Mouse (Mus musculus) kidney, postnatal 36 days (tissue): ENCODE results near the gene Tcl1b1.
"Not testable (repeated sequence)": the region's sequence is repeated elsewhere in the genome, so short reads cannot be mapped to it uniquely, and the experiment has no call there.

Experiments used
- DNase-seq, 2 experiments: peaks; one replicate each; pipeline ENCODE4 v3.0.0; 2021 to 2022; ENCODE audit warnings: mixed read lengths in 2 of 2

Gene Tcl1b1

DNA sequence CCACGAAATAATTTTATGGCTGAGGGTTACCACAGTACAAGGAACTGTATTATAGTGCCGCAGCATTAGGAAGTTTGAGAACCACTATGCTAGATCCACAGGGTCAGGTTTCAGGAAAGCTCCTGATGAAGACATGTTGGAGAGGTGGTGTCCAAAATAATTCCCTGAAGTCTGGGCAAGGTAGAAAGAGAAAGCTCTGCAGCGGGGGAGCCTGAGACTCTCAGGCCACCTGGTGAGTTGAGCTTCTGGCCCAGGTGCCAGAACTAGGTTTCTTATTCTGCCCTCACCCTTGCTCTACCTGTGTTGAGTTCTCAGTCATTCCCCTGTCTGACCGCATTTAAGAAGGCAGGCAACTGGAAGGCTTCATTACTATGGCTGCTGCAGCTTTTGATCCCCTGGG, at the start of gene Tcl1b1:
Tcl1b1 (plus strand) TSS at position 301 of the 400 bp plus-strand sequence.
- no peak for DNase-seq

GRCm38 (mm10) chr12:105109812-105110211, 49.7 kb upstream of the Tcl1b1 start:
- no peak for DNase-seq

DNA sequence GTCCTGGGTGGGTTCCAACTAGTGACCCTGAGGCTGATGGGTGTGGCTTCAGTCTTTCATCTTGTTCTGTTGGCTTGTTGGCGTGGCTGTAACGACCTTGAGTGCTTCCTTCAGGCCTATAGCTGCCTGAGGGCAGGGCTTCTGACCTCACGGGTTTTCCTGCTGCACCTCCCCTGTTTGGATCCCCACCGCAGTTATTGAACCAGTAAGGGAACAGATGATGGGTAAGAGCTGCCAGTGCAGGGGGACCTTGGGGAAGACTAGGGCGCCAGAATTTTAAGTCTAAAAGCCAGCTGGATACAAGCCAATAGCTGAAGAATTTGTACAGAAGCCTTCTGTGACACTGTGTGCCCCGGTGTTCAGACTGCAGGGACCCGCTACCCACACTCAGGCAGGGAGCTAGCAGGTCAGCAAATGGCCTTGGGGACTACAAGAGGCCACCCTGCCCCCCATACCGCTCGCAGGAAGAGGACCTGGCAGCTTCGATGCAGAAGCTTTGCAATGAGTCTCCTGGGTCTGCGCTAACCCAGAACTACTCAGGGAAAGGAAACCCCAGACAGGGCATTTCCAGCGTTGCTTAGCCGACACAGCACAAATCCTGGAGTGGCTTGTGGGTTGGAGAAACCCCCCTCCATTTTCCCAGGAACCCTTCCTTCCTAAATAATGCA, 47.0 kb upstream of the Tcl1b1 start:
- no peak for DNase-seq

DNA sequence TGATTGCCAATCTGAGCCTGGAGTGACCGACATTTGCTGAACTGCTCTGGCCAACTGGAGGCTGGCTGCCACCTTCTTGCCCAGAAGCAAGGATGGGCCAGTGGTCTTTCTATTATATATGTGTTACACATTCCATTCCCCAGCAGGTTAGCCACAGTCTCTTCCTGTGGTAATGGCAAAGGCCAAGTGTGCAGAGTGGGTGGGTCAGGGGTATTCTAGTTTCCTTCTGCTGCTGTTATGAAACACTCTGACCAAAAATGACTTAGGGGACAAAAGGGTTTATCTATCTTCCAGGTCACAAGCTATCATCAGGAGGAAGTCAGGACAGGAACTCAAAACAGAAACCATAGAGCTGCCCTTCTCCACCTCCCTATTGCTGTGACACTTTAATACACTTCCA, 42.8 kb upstream of the Tcl1b1 start:
- DNase-seq, result no peak

GRCm38 (mm10) chr12:105125362-105125761, 34.1 kb upstream of the Tcl1b1 start:
- DNase-seq, result no peak

DNA sequence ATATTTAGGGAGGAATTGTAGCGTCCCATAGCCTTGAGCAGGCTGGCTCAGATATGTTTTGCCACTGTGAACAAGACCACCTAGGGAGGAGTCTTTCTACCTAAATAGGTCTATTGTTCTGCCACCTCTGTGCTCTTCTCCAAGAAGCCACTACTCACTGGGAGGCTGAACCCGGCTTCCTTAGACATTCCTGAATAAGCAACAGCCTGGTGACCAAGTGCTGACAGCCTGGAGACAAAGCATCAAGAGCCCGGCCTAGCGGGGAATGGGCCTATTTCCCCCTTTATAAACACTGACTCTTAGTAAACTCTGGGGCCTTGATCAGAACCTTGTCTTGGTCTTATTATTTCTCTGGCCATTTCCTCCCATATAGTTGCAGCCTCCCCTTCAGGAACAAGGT, 33.0 kb upstream of the Tcl1b1 start:
- DNase-seq, result no peak

GRCm38 (mm10) chr12:105127607-105128006, 31.9 kb upstream of the Tcl1b1 start:
- no peak for DNase-seq

- DNase-seq, result not testable (repeated sequence)
These were observed 29.8 kb upstream of the Tcl1b1 start for GRCm38 (mm10) chr12:105129494-105130205.

DNA sequence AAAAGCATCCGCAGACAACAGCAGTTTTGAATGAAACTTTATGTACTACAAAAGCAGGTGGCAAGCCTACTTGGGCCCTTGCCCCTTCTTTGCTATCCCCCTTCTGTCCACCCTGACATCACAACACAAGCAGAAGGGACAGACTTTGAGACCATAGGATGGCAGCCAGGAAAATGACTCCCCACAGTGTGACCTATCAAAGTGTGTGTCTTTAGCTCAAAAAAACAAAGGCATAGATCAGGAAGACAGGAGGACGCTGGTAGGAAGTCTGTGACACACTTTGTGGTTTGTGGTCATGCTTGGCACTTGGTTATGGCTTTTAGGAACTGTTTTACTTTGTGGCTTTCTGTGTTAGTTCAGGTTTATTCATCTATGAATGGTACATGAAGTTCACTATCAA, 25.3 kb upstream of the Tcl1b1 start:
- not testable (repeated sequence) for DNase-seq

GRCm38 (mm10) chr12:105134826-105135225, 24.7 kb upstream of the Tcl1b1 start:
- DNase-seq, result not testable (repeated sequence)

GRCm38 (mm10) chr12:105137729-105138128, 21.8 kb upstream of the Tcl1b1 start:
- not testable (repeated sequence) for DNase-seq

GRCm38 (mm10) chr12:105143096-105143495, 16.4 kb upstream of the Tcl1b1 start:
- DNase-seq, result no peak

GRCm38 (mm10) chr12:105144928-105145327, 14.6 kb upstream of the Tcl1b1 start:
- not testable (repeated sequence) for DNase-seq

GRCm38 (mm10) chr12:105145714-105146113, 13.8 kb upstream of the Tcl1b1 start, which contains the start of gene Tcl1b2:
TSS of gene Tcl1b2 (plus strand) at chr12:105146014.
- DNase-seq, result no peak

DNA sequence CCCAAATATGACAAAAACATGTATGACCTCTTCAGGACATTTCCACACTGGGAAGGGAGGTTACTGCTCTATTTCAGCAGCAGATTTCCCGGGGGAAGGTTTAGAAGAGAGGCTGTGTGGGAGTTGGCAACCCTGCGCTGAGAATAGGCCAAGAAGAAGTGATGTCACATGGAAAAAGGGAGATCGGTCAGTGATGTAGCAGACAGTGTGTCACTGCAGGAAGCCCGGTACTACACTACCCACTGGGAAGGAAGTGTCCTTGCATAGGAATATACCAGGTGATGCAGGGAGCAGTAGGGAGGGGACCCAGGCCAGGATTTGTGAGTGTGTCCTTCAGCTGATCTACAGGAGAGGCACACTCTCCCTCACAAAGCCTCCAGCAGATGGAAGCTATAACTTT, 4.2 kb upstream of the Tcl1b1 start:
- not testable (repeated sequence) for DNase-seq

DNA sequence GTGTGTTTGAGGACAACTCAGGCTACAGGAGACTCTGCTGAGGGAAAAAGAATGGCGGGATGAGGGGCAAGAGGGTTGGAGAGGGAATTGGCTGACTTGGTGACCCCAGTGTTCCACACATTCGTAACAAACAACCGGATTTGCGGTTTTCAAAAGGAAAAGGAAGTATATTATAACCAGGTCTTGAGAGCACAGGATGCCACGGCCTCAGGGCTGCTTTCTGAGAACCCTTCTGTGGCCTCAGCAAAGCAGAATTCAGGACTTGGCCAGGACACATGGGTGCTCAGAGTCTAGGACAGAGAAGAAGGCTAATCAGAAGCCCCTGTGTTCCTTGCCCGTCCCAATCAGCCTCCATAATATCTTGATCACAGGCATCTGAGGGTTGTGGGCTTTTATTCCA, 648 bp upstream of the Tcl1b1 start:
- no peak for DNase-seq

GRCm38 (mm10) chr12:105166734-105167133, 7.2 kb downstream of the Tcl1b1 start:
- no peak for DNase-seq

GRCm38 (mm10) chr12:105173366-105173765, 13.9 kb downstream of the Tcl1b1 start:
- no peak for DNase-seq

- DNase-seq, result peak; percentile 35 to 83
These were observed 14.8 kb downstream of the Tcl1b1 start for GRCm38 (mm10) chr12:105174318-105174717.

- DNase-seq, result not testable (repeated sequence)
These were observed 16.6 kb downstream of the Tcl1b1 start, which contains the start of gene Tcl1b5 for GRCm38 (mm10) chr12:105176044-105176443. TSS of gene Tcl1b5 (plus strand) at chr12:105176344.

- DNase-seq, result not testable (repeated sequence)
These were observed 21.7 kb downstream of the Tcl1b1 start for GRCm38 (mm10) chr12:105181040-105181644.

GRCm38 (mm10) chr12:105188980-105189379, 29.5 kb downstream of the Tcl1b1 start:
- peak in 1 of 2 experiments; percentile 55 for DNase-seq

DNA sequence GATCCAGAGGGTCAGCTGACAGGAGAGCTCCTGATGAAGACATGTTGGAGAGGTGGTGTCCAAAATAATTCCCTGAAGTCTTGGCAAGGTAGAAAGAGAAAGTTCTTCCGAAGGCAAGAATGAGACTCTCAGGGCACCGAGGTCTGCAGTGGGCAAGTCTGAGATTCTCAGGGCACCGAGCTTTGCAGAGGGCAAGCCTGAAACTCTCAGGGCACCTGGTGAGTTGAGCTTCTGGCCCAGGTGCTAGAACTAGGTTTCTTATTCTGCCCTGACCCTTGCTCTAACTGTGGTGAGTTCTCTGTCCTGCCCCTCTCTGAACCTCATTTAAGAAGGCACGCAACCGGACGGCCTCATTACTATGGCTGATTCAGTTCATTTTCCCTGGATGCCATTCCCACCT, 31.3 kb downstream of the Tcl1b1 start, which contains the start of gene Tcl1b3:
Tcl1b3 (plus strand) TSS at position 301 of the 400 bp plus-strand sequence.
- not testable (repeated sequence) for DNase-seq
